In the genomic region with DNA sequence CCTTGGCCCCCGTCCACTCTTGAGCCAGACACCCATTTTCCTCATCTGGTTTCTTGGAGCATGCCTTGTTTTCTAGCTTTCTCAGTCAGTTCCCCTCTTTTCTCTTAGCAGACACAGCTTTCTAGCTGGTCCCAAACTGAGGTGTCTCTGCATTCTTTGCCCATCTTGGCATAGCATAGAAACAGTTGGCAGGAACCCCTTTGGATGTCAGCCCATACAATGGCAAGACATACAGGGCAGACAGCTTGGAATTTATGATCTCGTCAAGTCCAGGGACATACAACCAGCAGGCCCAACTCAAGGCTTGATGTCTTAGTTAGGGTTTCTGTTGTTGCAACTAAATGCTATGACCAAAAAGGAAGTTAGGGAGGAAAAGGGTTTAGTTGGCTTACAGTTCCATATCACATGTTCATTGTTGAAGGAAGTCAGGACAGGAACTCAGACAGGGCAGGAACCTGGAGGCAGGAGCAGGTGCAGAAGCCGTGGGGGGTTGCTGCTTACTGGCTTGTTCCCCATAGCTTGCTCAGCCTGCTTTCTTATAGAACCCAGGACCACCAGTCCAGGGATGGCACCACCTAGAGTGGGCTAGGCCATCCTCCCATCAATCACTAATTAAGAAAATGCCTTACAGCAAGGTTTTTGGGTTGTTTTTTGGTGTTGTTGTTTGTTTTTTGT, we compare ENCODE assay signal across 26 mouse cellular contexts. TPM values are rescaled to one million over a fixed set of nuclear protein-coding genes. Genes with fewer than 3 reads are reported as not detected.
DNase-seq lines count a peak whose midpoint lies in the region; ATAC-seq and TF ChIP-seq lines count a peak whose summit lies in the region.
"Had no signal": no experiment of that assay in that cellular context is flagged by ENCODE, and none has a peak within 500 bp of the region (broad histone marks: within the 10 kb centered on the region; RNA-seq: fewer than 3 reads in every experiment).

No protein-coding gene starts in this region.

- no peak; the same call in 1 of the 2 replicates for ATAC-seq in cerebellum, adult (ENCODE audit: insufficient number of reproducible peaks, low FRiP score, low TSS enrichment)
- ATAC-seq: CD4-positive, CD25-positive, alpha-beta regulatory T cell, adult 4 months; forebrain, embryonic 16.5 days; Patski had no signal

- H3K4me3 ChIP-seq in cerebellum, adult 2 months (replicated peaks; ENCODE audit: insufficient read depth, low read depth, low read length) = no peak overlapping the region
- H3K4me3 ChIP-seq: embryonic facial prominence, embryonic 10.5 days; forebrain, embryonic 10.5 days; myocyte; neural tube, embryonic 13.5 days had no signal

- 34% methylated on average over 3 of the region's 3 CpGs for WGBS in cerebellum, adult 2 months

- TF ChIP-seq CTCF in cerebellum, adult 2 months (IDR thresholded peaks at IDR 0.05; ENCODE audit: borderline replicate concordance, insufficient read depth, low read depth, low read length) = no peak

- intact Hi-C loops in gastrocnemius, postnatal 14 days (cut with DNase I; ENCODE audit: low total_unique reads) = no loop called here

- H3K27ac ChIP-seq in cerebellum, adult 2 months (ENCODE audit: insufficient read depth, low read length) = no peak overlapping the region
- H3K27ac ChIP-seq: embryonic facial prominence, embryonic 10.5 days; forebrain, embryonic 10.5 days; hindbrain, embryonic 14.5 days; kidney, postnatal 0 days; liver, embryonic 14.5 days; neural tube, embryonic 13.5 days had no signal

- no peaks in the 10 kb centered on the region for H3K27me3 ChIP-seq in cerebellum, adult 2 months (ENCODE audit: control insufficient read depth, insufficient read depth, low read length)
- H3K27me3 ChIP-seq: neural tube, embryonic 13.5 days; Patski had no signal

- H3K4me1 ChIP-seq in cerebellum, adult 2 months (ENCODE audit: control insufficient read depth, insufficient read depth, low read length) = no peaks in the 10 kb centered on the region

- no peak for TF ChIP-seq POLR2A in cerebellum, adult 2 months (IDR thresholded peaks at IDR 0.05; ENCODE audit: borderline replicate concordance, insufficient read depth, low read length)

- DNase-seq in cerebellum, adult 11 months = peak; percentile 14
- DNase-seq in adipocyte (ENCODE audit: low spot score) = peak; percentile 44
- DNase-seq in cerebellum, adult 2 months = peak; percentile 44 to 68
- DNase-seq in cerebellum, postnatal 25 days = peak; percentile 63 to 75
- DNase-seq in gastrocnemius, postnatal 14 days = no peak
- no peak for DNase-seq in adrenal gland, adult (ENCODE audit: inconsistent age in 2 of 2, low spot score in 1 of 2)
- DNase-seq in lung, postnatal 10 days = no peak
- DNase-seq: adrenal gland, adult 8-10 months; kidney, adult 2 months; lung, embryonic 14.5 days; lung, postnatal 4 days; midbrain, embryonic 14.5 days; retina, postnatal 1 day; right cerebral cortex, postnatal 25 days; thymus, postnatal 25 days had no signal

RNA-seq across cellular contexts. Expression of a gene that starts 27.4 kb away (rescaled TPM):
- 48.5 and 53.6 TPM in 2 replicates for polyA plus RNA-seq in cerebellum, adult 2 months (2012; rRNA removed)
- total RNA-seq in gastrocnemius, postnatal 14 days (2021) = 100 to 1,000 TPM in 1 of 2 experiments, 10 to 100 TPM in 1; 57.5 to 119 TPM

Comparison
In these comparisons a context has a peak if more than half of its experiments do, and no peak if none do; other contexts are left out.
1. DNase-seq: peak in cerebellum, adult 11 months (single experiment), adipocyte (single experiment), cerebellum, adult 2 months (2 of 2) and cerebellum, postnatal 25 days (2 of 2); none in gastrocnemius, postnatal 14 days (single experiment), adrenal gland, adult (0 of 2) and lung, postnatal 10 days (single experiment).